8 mouse cellular contexts compared by ENCODE assay signal in genomic region chr11:117599788-117600263, GRCm38 (mm10). TPM values are rescaled to one million over a fixed set of nuclear protein-coding genes. Genes with fewer than 3 reads are reported as not detected.
DNase-seq lines count a peak whose midpoint lies in the region; ATAC-seq and TF ChIP-seq lines count a peak whose summit lies in the region.

No protein-coding gene starts in this region.

- H3K27ac ChIP-seq in lung, embryonic 15.5 days: no peak overlapping the region
- no peak overlapping the region for H3K27ac ChIP-seq in forebrain, embryonic 14.5 days (ENCODE audit: low read depth, low read length)
- no peak overlapping the region for H3K27ac ChIP-seq in limb, embryonic 14.5 days (replicated peaks; ENCODE audit: low read depth, low read length)
- peak overlapping the region; percentile 79 for H3K27ac ChIP-seq in neural tube, embryonic 15.5 days (replicated peaks)

- no peaks in the 10 kb centered on the region for H3K36me3 ChIP-seq in lung, embryonic 15.5 days
- H3K36me3 ChIP-seq in forebrain, embryonic 14.5 days (ENCODE audit: control insufficient read depth, insufficient read depth, low read length): no peaks in the 10 kb centered on the region
- no peaks in the 10 kb centered on the region for H3K36me3 ChIP-seq in limb, embryonic 14.5 days (ENCODE audit: control insufficient read depth, insufficient read depth, low read length)
- no peaks in the 10 kb centered on the region for H3K36me3 ChIP-seq in neural tube, embryonic 15.5 days

- peak overlapping the region; percentile 66 for H3K4me2 ChIP-seq in lung, embryonic 15.5 days
- H3K4me2 ChIP-seq in forebrain, embryonic 14.5 days (ENCODE audit: low read length): peak overlapping the region; percentile 12; the same call in 1 of the 2 replicates
- peak overlapping the region; percentile 57 for H3K4me2 ChIP-seq in limb, embryonic 14.5 days (replicated peaks; ENCODE audit: low read depth, low read length, severe bottlenecking)
- peak overlapping the region; percentile 41 for H3K4me2 ChIP-seq in neural tube, embryonic 15.5 days

- WGBS in lung, embryonic 15.5 days: 12% methylated on average over 14 of the region's 14 CpGs
- 8% methylated on average over 14 of the region's 14 CpGs for WGBS in forebrain, embryonic 14.5 days
- 10% methylated on average over 14 of the region's 14 CpGs for WGBS in limb, embryonic 14.5 days
- 15% methylated on average over 14 of the region's 14 CpGs for WGBS in neural tube, embryonic 15.5 days

- no peak for TF ChIP-seq POLR2A in limb, embryonic 14.5 days (IDR thresholded peaks at IDR 0.05; ENCODE audit: borderline replicate concordance, extremely low read depth, insufficient read depth, insufficient read length)

- peak overlapping the region; percentile 43 for H3K4me3 ChIP-seq in lung, embryonic 15.5 days
- H3K4me3 ChIP-seq in forebrain, embryonic 14.5 days (ENCODE audit: low read depth, low read length): no peak overlapping the region
- peak overlapping the region; percentile 33 for H3K4me3 ChIP-seq in limb, embryonic 14.5 days (replicated peaks; ENCODE audit: low read length)
- H3K4me3 ChIP-seq in neural tube, embryonic 15.5 days (replicated peaks): no peak overlapping the region

- H3K9ac ChIP-seq in lung, embryonic 15.5 days: no peak overlapping the region
- H3K9ac ChIP-seq in forebrain, embryonic 14.5 days (ENCODE audit: low read length): peak overlapping the region; percentile 29; the same call in 1 of the 2 replicates
- H3K9ac ChIP-seq in limb, embryonic 14.5 days (ENCODE audit: low read depth, low read length, severe bottlenecking): no peak overlapping the region
- no peak overlapping the region for H3K9ac ChIP-seq in neural tube, embryonic 15.5 days (replicated peaks)

- no peak for DNase-seq in lung, postnatal 4 days
- DNase-seq in forebrain, embryonic 14.5 days (ENCODE audit: low spot score): no peak
- peak; percentile 58 for DNase-seq in limb, embryonic 14.5 days (ENCODE audit: low spot score)
- no peak for DNase-seq in frontal cortex, postnatal 10 days (ENCODE audit: low spot score in 2 of 2)
- DNase-seq in adrenal gland, postnatal 25 days: no peak
- no peak for DNase-seq in spleen, adult 12 weeks (ENCODE audit: low spot score)

- peaks cover 63% of the 10 kb centered on the region for H3K27me3 ChIP-seq in lung, embryonic 15.5 days
- H3K27me3 ChIP-seq in forebrain, embryonic 14.5 days (replicated peaks; ENCODE audit: control insufficient read depth, insufficient read depth, low read length): 0 out of 2 replicates have a peak, but pooled peaks cover 4% of the 10 kb centered on the region
- 0 out of 2 replicates have a peak, but pooled peaks cover 3% of the 10 kb centered on the region for H3K27me3 ChIP-seq in limb, embryonic 14.5 days (ENCODE audit: control insufficient read depth, insufficient read depth, low read length)
- H3K27me3 ChIP-seq in neural tube, embryonic 15.5 days (replicated peaks): peaks cover 4% of the 10 kb centered on the region; the same call in 1 of the 2 replicates

- no peak for ATAC-seq in lung, embryonic 15.5 days (ENCODE audit: borderline replicate concordance, extremely low read depth, low FRiP score, low TSS enrichment)
- no peak for ATAC-seq in forebrain, embryonic 14.5 days
- ATAC-seq in limb, embryonic 14.5 days (ENCODE audit: low FRiP score, low read depth): no peak
- ATAC-seq in neural tube, embryonic 15.5 days (ENCODE audit: low FRiP score): no peak

- no peaks in the 10 kb centered on the region for H3K9me3 ChIP-seq in lung, embryonic 15.5 days
- H3K9me3 ChIP-seq in forebrain, embryonic 14.5 days (replicated peaks; ENCODE audit: control insufficient read depth, low read length): no peaks in the 10 kb centered on the region
- H3K9me3 ChIP-seq in limb, embryonic 14.5 days (ENCODE audit: control insufficient read depth, low read length): no peaks in the 10 kb centered on the region
- no peaks in the 10 kb centered on the region for H3K9me3 ChIP-seq in neural tube, embryonic 15.5 days (replicated peaks)

- peaks cover 15% of the 10 kb centered on the region for H3K4me1 ChIP-seq in lung, embryonic 15.5 days
- peaks cover 30% of the 10 kb centered on the region for H3K4me1 ChIP-seq in forebrain, embryonic 14.5 days (ENCODE audit: control insufficient read depth, insufficient read depth, low read length)
- peaks cover 22% of the 10 kb centered on the region for H3K4me1 ChIP-seq in limb, embryonic 14.5 days (ENCODE audit: control insufficient read depth, insufficient read depth, low read length)
- H3K4me1 ChIP-seq in neural tube, embryonic 15.5 days: peaks cover 50% of the 10 kb centered on the region

RNA-seq across cellular contexts. Expression of gene Tnrc6c, which starts 54.3 kb away (rescaled TPM):
- polyA plus RNA-seq in lung, embryonic 15.5 days (2015; fragmentation: Nextera tagmentation; extraction: Ambion mirVana): 9.0 and 10.7 TPM in 2 replicates
- polyA plus RNA-seq in forebrain, embryonic 14.5 days (2014; fragmentation: Nextera tagmentation; extraction: Ambion mirVana): 20.0 and 24.5 TPM in 2 replicates
- 34.7 and 43.7 TPM in 2 replicates for polyA plus RNA-seq in limb, embryonic 14.5 days (2012; rRNA removed)
- 18.1 and 21.1 TPM in 2 replicates for polyA plus RNA-seq in limb, embryonic 14.5 days (2014; fragmentation: Nextera tagmentation; extraction: Ambion mirVana)
- 20.5 and 23.6 TPM in 2 replicates for polyA plus RNA-seq in neural tube, embryonic 15.5 days (2015; fragmentation: Nextera tagmentation; extraction: Ambion mirVana)
- 24.1 and 29.4 TPM in 2 replicates for total RNA-seq in adrenal gland, postnatal 25 days (2021)

Comparison
In these comparisons a context has a peak if more than half of its experiments do, and no peak if none do; other contexts are left out.
1. H3K4me2 ChIP-seq: peak in every context shown above with its lines; median percentile 66 in lung, embryonic 15.5 days; 57 in limb, embryonic 14.5 days; 41 in neural tube, embryonic 15.5 days; 12 in forebrain, embryonic 14.5 days.
2. H3K4me3 ChIP-seq: peak in lung, embryonic 15.5 days (single experiment) and limb, embryonic 14.5 days (single experiment); none in forebrain, embryonic 14.5 days (single experiment) and neural tube, embryonic 15.5 days (single experiment).